Mouse (Mus musculus) limb, embryonic 14.5 days (tissue): Measurements from ENCODE around the gene Syt2. TPM values are rescaled to one million over a fixed set of nuclear protein-coding genes. Genes with fewer than 3 reads are reported as not detected.
A peak's percentile ranks its signal among the peaks of the same experiment; 100 is the strongest.

ENCODE experiments used
- ATAC-seq: fragments of 200-750 bp; cut with Nextera tagmentation; 2 replicates; pipeline ENCODE4 v1.8.0; 2017; ENCODE audit warnings: low read depth, moderate number of reproducible peaks, moderate TSS enrichment; ENCODE audit not compliant: low FRiP score
- DNase-seq: peaks from one replicate; pipeline ENCODE4 v3.0.0-alpha.2; 2015; ENCODE audit warnings: low spot score
- H3K27ac ChIP-seq: fragments of 300-500 bp; sonication (generic); replicated peaks from 2 replicates; pipeline ENCODE4 v1.5.1; 2014; ENCODE audit warnings: low read depth, mild to moderate bottlenecking, low read length, moderate library complexity, mixed read lengths
- H3K27me3 ChIP-seq: fragments of 300-500 bp; sonication (generic); 2 replicates; pipeline ENCODE4 v1.6.1; 2014; ENCODE audit warnings: low read length, mixed read lengths; ENCODE audit not compliant: control insufficient read depth, insufficient read depth
- H3K36me3 ChIP-seq: fragments of 300-500 bp; sonication (generic); 2 replicates; pipeline ENCODE4 v1.6.1; 2014; ENCODE audit warnings: mild to moderate bottlenecking, low read length, moderate library complexity, mixed read lengths; ENCODE audit not compliant: control insufficient read depth, insufficient read depth
- H3K4me1 ChIP-seq: fragments of 300-500 bp; sonication (generic); 2 replicates; pipeline ENCODE4 v1.6.1; 2014; ENCODE audit warnings: antibody characterized with exemption, low read length, mixed read lengths; ENCODE audit not compliant: control insufficient read depth, insufficient read depth
- H3K4me2 ChIP-seq: fragments of 300-500 bp; sonication (generic); replicated peaks from 2 replicates; pipeline ENCODE4 v1.6.1; 2014; ENCODE audit warnings: low read depth, mild to moderate bottlenecking, low read length, moderate library complexity; ENCODE audit not compliant: severe bottlenecking
- H3K4me3 ChIP-seq: fragments of 300-500 bp; sonication (generic); replicated peaks from 2 replicates; pipeline ENCODE4 v1.5.1; 2014; ENCODE audit warnings: low read length
- H3K9ac ChIP-seq: fragments of 300-500 bp; sonication (generic); 2 replicates; pipeline ENCODE4 v1.6.1; 2014; ENCODE audit warnings: mild to moderate bottlenecking, low read depth, low read length, moderate library complexity; ENCODE audit not compliant: severe bottlenecking
- H3K9me3 ChIP-seq: fragments of 300-500 bp; sonication (generic); 2 replicates; pipeline ENCODE4 v1.6.1; 2016; ENCODE audit warnings: low read length; ENCODE audit not compliant: control insufficient read depth
- POLR2A ChIP-seq: fragments of 200-500 bp; IDR thresholded peaks from 2 replicates; pipeline ENCODE4 v1.8.0; 2012; ENCODE audit warnings: inconsistent platforms, mild to moderate bottlenecking, moderate library complexity, borderline replicate concordance; ENCODE audit not compliant: insufficient read depth, insufficient read length; ENCODE audit errors: extremely low read depth
- WGBS: fragments of 180-500 bp; shearing (Covaris S2); extraction: QIAGEN DNeasy Blood & Tissue Kit; methylation state at CpG from one replicate; pipeline ENCODE4 v1.1.7; 2014; 5-methylcytosine and 5-hydroxymethylcytosine counted together
- polyA plus RNA-seq, 2 experiments: library from polyadenylated mRNA; depleted of rRNA in 1 of 2; stranded (reverse) in 1 of 2; unstranded in 1 of 2; fragments of >200 nt; fragmentation: Nextera tagmentation in 1 of 2; extraction: Ambion mirVana in 1 of 2; gene quantifications; 2 replicates each; pipeline versions ENCODE4 v1.2.1 to v1.2.3; 2012 to 2014

Gene Syt2
- polyA plus RNA-seq, 2 experiments = 0.44 to 1.5 TPM

DNA sequence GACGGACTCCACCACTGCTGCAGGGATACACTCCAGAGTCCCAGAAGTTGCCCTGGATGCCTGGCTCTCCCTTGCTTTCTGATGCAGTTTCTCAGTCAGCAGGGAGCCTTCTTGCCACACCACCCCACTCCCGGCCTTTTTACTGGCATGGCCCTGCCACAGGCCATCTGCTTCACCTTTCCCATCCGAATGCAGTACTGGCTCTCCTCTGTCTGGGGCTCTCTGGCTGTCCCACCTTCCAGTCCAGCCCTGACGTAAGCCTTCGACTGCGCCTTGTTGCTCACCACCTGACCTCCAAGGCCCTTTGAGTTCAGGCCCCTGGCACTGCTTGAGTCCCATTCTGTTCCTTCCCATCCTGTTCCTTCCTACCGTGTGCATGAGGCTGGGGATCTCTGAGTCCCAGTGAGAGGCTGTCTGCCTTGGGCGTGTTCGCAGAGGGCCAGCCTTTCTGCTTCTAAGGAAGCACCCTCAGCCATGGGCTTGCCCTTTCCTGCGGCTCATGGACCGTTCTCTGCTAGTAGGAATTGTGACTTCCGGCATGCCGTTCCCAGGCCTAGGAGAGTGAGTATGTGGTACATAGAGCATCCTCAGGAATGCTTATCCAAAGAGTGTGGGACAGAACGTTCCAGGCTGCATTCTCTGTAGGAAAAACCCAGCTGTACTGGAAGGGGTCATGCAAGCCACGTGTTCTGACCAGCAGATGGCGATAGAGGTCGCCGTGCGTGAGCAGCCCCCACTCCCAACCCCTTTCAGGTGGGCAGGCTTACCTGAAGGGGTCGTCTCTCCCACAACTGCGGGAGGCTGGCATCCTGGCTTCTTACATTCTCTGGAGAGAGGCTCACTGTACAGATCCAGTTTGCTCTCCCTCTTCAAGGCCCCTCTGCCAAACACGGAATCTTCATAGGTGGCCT lies 58.2 kb downstream of the Syt2 start:
- 38% methylated on average over 22 of the region's 22 CpGs for WGBS
- H3K9ac ChIP-seq = no peak overlapping the region
- H3K36me3 ChIP-seq = no peaks in the 10 kb centered on the region
- H3K9me3 ChIP-seq = no peaks in the 10 kb centered on the region
- TF ChIP-seq POLR2A = no peak
- no peak overlapping the region for H3K27ac ChIP-seq
- no peak overlapping the region for H3K4me3 ChIP-seq
- H3K4me1 ChIP-seq = peaks cover 15% of the 10 kb centered on the region; the same call in 1 of the 2 replicates
- H3K27me3 ChIP-seq = peaks cover 38% of the 10 kb centered on the region
- ATAC-seq = no peak
- DNase-seq = no peak
- H3K4me2 ChIP-seq = no peak overlapping the region

DNA sequence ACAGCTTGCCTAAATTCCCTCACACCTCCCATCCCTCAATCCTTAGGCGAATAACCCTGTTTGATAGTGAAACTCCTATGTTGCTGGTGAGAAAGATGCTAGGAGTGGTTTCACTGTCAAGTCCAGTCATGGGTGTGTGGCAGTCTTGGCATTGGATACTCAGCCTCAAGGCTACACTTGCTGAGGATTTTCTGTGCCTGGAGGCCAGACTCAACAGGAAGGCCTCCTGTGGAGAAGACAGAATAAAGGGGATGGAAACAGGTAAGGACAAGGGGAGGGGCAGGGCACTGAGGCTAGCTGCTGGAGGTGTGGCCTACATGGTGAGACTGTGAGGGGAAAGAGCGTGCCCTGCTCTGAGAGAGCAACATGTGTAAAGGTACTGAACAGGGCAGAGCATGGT lies 60.1 kb downstream of the Syt2 start:
- Histone ChIP-seq H3K4me1 (peaks cover 15% of the 10 kb centered on the region; the same call in 1 of the 2 replicates), H3K36me3 (no peaks in the 10 kb centered on the region)
- WGBS = 53% methylated on average over 2 of the region's 2 CpGs

DNA sequence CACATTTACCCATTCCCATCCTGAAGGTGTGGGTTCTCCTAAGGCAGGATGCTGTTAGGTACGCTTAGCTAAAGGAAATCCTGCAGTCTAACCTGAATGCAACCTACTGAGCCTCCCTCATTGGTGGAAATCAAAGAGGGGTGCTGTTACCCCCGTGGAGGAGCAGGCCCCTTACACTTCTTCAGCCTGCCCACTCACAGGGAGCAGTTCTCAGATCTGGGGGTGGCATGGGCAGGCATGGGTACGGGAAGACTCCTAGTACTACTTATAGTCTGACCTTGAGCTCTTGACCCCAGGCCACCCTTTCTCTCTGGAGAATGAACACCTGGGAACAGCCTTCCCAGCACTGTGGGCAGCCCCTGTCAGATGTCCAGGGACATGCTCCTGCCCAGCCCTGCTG lies 61.0 kb downstream of the Syt2 start:
- DNase-seq = no peak
- 72% methylated on average over 3 of the region's 3 CpGs for WGBS

More for the DNA sequence above, 60.1 kb downstream of the Syt2 start:
- H3K27ac ChIP-seq = no peak overlapping the region
- H3K9ac ChIP-seq = no peak overlapping the region
- peaks cover 55% of the 10 kb centered on the region for H3K27me3 ChIP-seq
- no peak for TF ChIP-seq POLR2A
- DNase-seq (no peak), ATAC-seq (no peak)
- no peak overlapping the region for H3K4me3 ChIP-seq
- no peak overlapping the region for H3K4me2 ChIP-seq
- no peaks in the 10 kb centered on the region for H3K9me3 ChIP-seq

DNA sequence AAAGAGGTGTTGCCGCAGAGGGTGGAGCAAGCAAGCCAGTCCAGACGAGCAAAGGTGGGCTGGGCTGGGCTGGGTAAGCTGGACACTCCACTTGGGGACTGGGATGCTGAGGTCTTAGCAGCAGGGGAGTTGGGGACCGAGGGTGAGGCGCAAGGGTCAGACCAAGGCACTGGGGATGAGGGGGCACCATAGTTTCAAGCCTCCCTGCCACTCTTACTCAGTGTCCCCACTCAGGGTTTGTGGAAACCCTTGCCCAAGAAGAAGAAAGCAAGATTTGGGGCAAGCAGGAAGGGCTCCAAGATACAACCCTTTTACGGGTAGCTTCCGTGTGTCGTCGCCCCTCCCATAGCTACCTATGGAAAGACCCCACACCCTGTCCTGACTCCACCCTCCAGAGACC lies 61.8 kb downstream of the Syt2 start:
- DNase-seq (no peak), ATAC-seq (no peak)
- peak overlapping the region; percentile 47 for H3K4me3 ChIP-seq
- H3K9ac ChIP-seq = no peak overlapping the region
- peaks cover 55% of the 10 kb centered on the region for H3K27me3 ChIP-seq
- H3K36me3 ChIP-seq = no peaks in the 10 kb centered on the region
- WGBS = 20% methylated on average over 8 of the region's 8 CpGs
- H3K9me3 ChIP-seq = no peaks in the 10 kb centered on the region
- TF ChIP-seq POLR2A = no peak
- H3K4me1 ChIP-seq = peaks cover 15% of the 10 kb centered on the region; the same call in 1 of the 2 replicates
- H3K27ac ChIP-seq = no peak overlapping the region
- peak overlapping the region; percentile 96 for H3K4me2 ChIP-seq

More for the DNA sequence above, 61.0 kb downstream of the Syt2 start:
- no peak overlapping the region for H3K4me3 ChIP-seq
- H3K36me3 ChIP-seq = no peaks in the 10 kb centered on the region
- H3K9ac ChIP-seq = no peak overlapping the region
- no peak for TF ChIP-seq POLR2A
- H3K27ac ChIP-seq = no peak overlapping the region
- H3K4me2 ChIP-seq = no peak overlapping the region
- peaks cover 55% of the 10 kb centered on the region for H3K27me3 ChIP-seq
- no peaks in the 10 kb centered on the region for H3K9me3 ChIP-seq
- no peak for ATAC-seq
- peaks cover 15% of the 10 kb centered on the region; the same call in 1 of the 2 replicates for H3K4me1 ChIP-seq

DNA sequence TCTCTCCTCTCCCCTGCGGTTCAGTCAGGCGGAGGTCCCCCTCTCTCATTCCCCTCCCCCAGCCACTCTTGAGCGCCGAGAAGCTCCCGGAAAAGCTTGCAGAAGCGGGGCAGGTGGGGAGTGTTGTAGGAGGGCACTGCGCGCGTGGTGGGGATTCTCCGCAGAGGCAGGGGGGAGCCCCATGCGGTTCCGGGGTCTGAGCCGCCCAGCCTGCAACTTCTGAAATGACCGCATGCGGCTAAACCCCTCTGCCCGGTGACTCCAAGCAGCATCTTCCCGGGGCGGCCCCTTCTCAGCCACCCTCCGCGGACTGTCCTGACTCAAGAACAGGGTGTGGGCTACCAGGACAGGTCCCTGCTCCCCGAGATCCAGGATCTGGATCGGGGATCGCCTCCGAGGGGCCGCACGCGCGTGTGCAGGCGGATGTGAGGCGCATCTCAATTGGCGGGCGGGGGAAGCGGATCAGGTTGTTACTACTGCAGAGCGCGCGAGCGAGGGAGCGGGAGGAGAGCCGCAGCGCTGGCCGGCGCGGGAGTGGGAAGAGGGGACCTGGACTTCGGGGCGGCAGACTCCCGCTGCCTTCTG lies 62.4 kb downstream of the Syt2 start:
- TF ChIP-seq POLR2A = no peak
- 1% methylated on average over 43 of the region's 46 CpGs for WGBS
- H3K36me3 ChIP-seq = no peaks in the 10 kb centered on the region
- peaks cover 55% of the 10 kb centered on the region for H3K27me3 ChIP-seq
- peak overlapping the region; percentile 47 for H3K4me3 ChIP-seq
- peak; percentile 49 for DNase-seq
- no peaks in the 10 kb centered on the region for H3K9me3 ChIP-seq
- peak overlapping the region; percentile 56 for H3K9ac ChIP-seq
- ATAC-seq = peak; percentile 60; the same call in 1 of the 2 replicates
- no peak overlapping the region for H3K27ac ChIP-seq
- H3K4me2 ChIP-seq = peak overlapping the region; percentile 96
- H3K4me1 ChIP-seq = peaks cover 15% of the 10 kb centered on the region; the same call in 1 of the 2 replicates
